Mouse (Mus musculus) MEL (cell line): ENCODE data around the gene Rsph4a.

ENCODE experiments used
- CTCF ChIP-seq, 3 experiments: IDR thresholded peaks in 2 of 3; conservative IDR thresholded peaks in 1 of 3; 2 replicates each; pipeline ENCODE4 v1.5.1; 2011 to 2012; ENCODE audit warnings: low read length in 3 of 3, low read depth in 2 of 3, mild to moderate bottlenecking in 2 of 3, improper control_type of control experiment in 1 of 3, inconsistent platforms in 1 of 3, mixed read lengths in 1 of 3, moderate library complexity in 1 of 3; ENCODE audit not compliant: control insufficient read depth in 1 of 3, insufficient read depth in 1 of 3, poor library complexity in 1 of 3, severe bottlenecking in 1 of 3
- ZMIZ1 ChIP-seq: IDR thresholded peaks from 2 replicates; pipeline ENCODE4 v1.6.1; 2012; ENCODE audit warnings: low read depth, mild to moderate bottlenecking, inconsistent platforms, low read length, improper control_type of control experiment, moderate library complexity

DNA sequence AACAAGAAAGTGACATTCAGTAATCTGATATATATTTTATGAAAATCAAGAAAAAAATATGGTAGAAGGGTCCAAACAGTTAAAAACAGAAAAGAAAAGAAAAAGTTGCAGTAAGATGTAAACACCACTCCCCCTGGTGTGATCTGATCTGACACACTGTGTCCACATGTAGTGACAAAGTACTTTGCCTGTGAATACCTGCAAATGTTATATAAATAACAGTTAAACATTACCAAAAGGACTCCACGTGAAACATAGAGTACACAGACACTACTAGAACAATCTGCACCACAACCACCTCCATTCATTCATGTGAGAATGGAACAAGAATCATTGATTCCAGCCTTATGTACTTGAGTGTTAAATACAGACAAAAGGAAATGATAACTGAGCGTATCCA, 38.9 kb upstream of the Rsph4a start:
- TF ChIP-seq CTCF (IDR thresholded peaks at IDR 0.05 in 2 of 3, conservative IDR thresholded peaks at IDR 0.05 in 1 of 3; ENCODE audit: control insufficient read depth in 1 of 3, insufficient read depth in 1 of 3, low read depth in 2 of 3, low read length in 3 of 3, poor library complexity in 1 of 3, severe bottlenecking in 1 of 3): no peak
- no peak for TF ChIP-seq ZMIZ1
